Mouse (Mus musculus) liver, embryonic 11.5 days (tissue): ENCODE measurements at regions not wholly inside any gene's neighbourhood (a gene's known extent, or its start where the extent isn't known, plus 50 kb on each side); places are given as distances from the start of the nearest gene placed in this dataset.

ENCODE experiments used
- ATAC-seq: fragments of 200-750 bp; cut with Nextera tagmentation; replicated peaks from 2 replicates; pipeline ENCODE4 v1.8.0; 2017; ENCODE audit warnings: moderate number of reproducible peaks, mild to moderate bottlenecking, moderate TSS enrichment, moderate library complexity; ENCODE audit not compliant: low FRiP score
- DNase-seq: peaks from one replicate; pipeline ENCODE4 v3.0.0-alpha.2; 2017; ENCODE audit warnings: low spot score
- H3K27ac ChIP-seq: fragments of 300-500 bp; sonication (generic); 2 replicates; pipeline ENCODE4 v1.5.1; 2014; ENCODE audit warnings: mild to moderate bottlenecking, low read depth, low read length, control low read depth
- H3K27me3 ChIP-seq: fragments of 300-500 bp; sonication (generic); replicated peaks from 2 replicates; pipeline ENCODE4 v1.6.1; 2014; ENCODE audit warnings: low read length, mixed read lengths; ENCODE audit not compliant: control insufficient read depth, insufficient read depth
- H3K36me3 ChIP-seq: fragments of 300-500 bp; sonication (generic); 2 replicates; pipeline ENCODE4 v1.6.1; 2014; ENCODE audit warnings: mild to moderate bottlenecking, low read length, moderate library complexity, mixed read lengths; ENCODE audit not compliant: control insufficient read depth, insufficient read depth
- H3K4me1 ChIP-seq: fragments of 300-500 bp; sonication (generic); replicated peaks from 2 replicates; pipeline ENCODE4 v1.6.1; 2014; ENCODE audit warnings: low read length, mixed read lengths; ENCODE audit not compliant: control insufficient read depth, insufficient read depth
- H3K4me2 ChIP-seq: fragments of 300-500 bp; sonication (generic); 2 replicates; pipeline ENCODE4 v1.6.1; 2014; ENCODE audit warnings: mild to moderate bottlenecking, control low read depth, moderate library complexity
- H3K4me3 ChIP-seq: fragments of 300-500 bp; sonication (generic); 2 replicates; pipeline ENCODE4 v1.5.1; 2014; ENCODE audit warnings: low read depth, low read length, control low read depth
- H3K9ac ChIP-seq: fragments of 300-500 bp; sonication (generic); 2 replicates; pipeline ENCODE4 v1.6.1; 2014; ENCODE audit warnings: low read depth, low read length, control low read depth
- H3K9me3 ChIP-seq: fragments of 300-500 bp; sonication (generic); 2 replicates; pipeline ENCODE4 v1.6.1; 2016; ENCODE audit warnings: low read length, inconsistent platforms, mixed read lengths; ENCODE audit not compliant: control insufficient read depth
- WGBS: fragments of 180-500 bp; shearing (Covaris S2); extraction: QIAGEN DNeasy Blood & Tissue Kit; methylation state at CpG from one replicate; pipeline ENCODE4 v1.1.7; 2014; 5-methylcytosine and 5-hydroxymethylcytosine counted together

GRCm38 (mm10) chr9:88092561-88092960 lies 234.4 kb upstream of the Nt5e start:
- Histone ChIP-seq H3K4me2 (no peak overlapping the region), H3K9me3 (no peaks in the 10 kb centered on the region), H3K27ac (no peak overlapping the region), H3K27me3 (no peaks in the 10 kb centered on the region), H3K36me3 (no peaks in the 10 kb centered on the region), H3K4me3 (no peak overlapping the region), H3K4me1 (no peaks in the 10 kb centered on the region), H3K9ac (no peak overlapping the region)
- ATAC-seq (no peak), DNase-seq (no peak)
- WGBS = 67% methylated on average over 4 of the region's 4 CpGs

GRCm38 (mm10) chr9:88113094-88113493 lies 213.9 kb upstream of the Nt5e start:
- Histone ChIP-seq H3K9ac (no peak overlapping the region), H3K27ac (no peak overlapping the region), H3K4me1 (no peaks in the 10 kb centered on the region), H3K4me3 (no peak overlapping the region), H3K4me2 (no peak overlapping the region), H3K9me3 (no peaks in the 10 kb centered on the region), H3K27me3 (no peaks in the 10 kb centered on the region), H3K36me3 (no peaks in the 10 kb centered on the region)
- DNase-seq (no peak), ATAC-seq (no peak)
- 67% methylated on average over 1 of the region's 1 CpGs for WGBS

- no peak overlapping the region for H3K4me3 ChIP-seq
- H3K4me2 ChIP-seq = no peak overlapping the region
- H3K4me1 ChIP-seq = no peaks in the 10 kb centered on the region
- ATAC-seq (no peak), DNase-seq (no peak)
- WGBS = 89% methylated on average over 5 of the region's 5 CpGs
- no peaks in the 10 kb centered on the region for H3K9me3 ChIP-seq
- H3K36me3 ChIP-seq = no peaks in the 10 kb centered on the region
- H3K9ac ChIP-seq = no peak overlapping the region
- H3K27me3 ChIP-seq = no peaks in the 10 kb centered on the region
- no peak overlapping the region for H3K27ac ChIP-seq
These were observed 206.5 kb upstream of the Nt5e start for GRCm38 (mm10) chr9:88120536-88120935.

GRCm38 (mm10) chr9:88120963-88121570 lies 205.9 kb upstream of the Nt5e start:
- ATAC-seq (no peak), DNase-seq (no peak)
- 83% methylated on average over 11 of the region's 11 CpGs for WGBS
- H3K27me3 ChIP-seq = no peaks in the 10 kb centered on the region
- H3K36me3 ChIP-seq = no peaks in the 10 kb centered on the region
- H3K9ac ChIP-seq = no peak overlapping the region
- no peak overlapping the region for H3K4me2 ChIP-seq
- no peak overlapping the region for H3K4me3 ChIP-seq
- H3K4me1 ChIP-seq = no peaks in the 10 kb centered on the region
- no peaks in the 10 kb centered on the region for H3K9me3 ChIP-seq
- H3K27ac ChIP-seq = no peak overlapping the region

- Histone ChIP-seq H3K4me2 (no peak overlapping the region), H3K4me3 (no peak overlapping the region), H3K27ac (no peak overlapping the region), H3K36me3 (no peaks in the 10 kb centered on the region), H3K9ac (no peak overlapping the region), H3K9me3 (no peaks in the 10 kb centered on the region), H3K27me3 (no peaks in the 10 kb centered on the region), H3K4me1 (no peaks in the 10 kb centered on the region)
- 87% methylated on average over 9 of the region's 9 CpGs for WGBS
- no peak for ATAC-seq
- no peak for DNase-seq
These were observed 202.5 kb upstream of the Nt5e start for GRCm38 (mm10) chr9:88124322-88125005.

GRCm38 (mm10) chr9:88163025-88163780 lies 163.8 kb upstream of the Nt5e start:
- no peaks in the 10 kb centered on the region for H3K4me1 ChIP-seq
- no peak overlapping the region for H3K9ac ChIP-seq
- 75% methylated on average over 6 of the region's 6 CpGs for WGBS
- H3K27me3 ChIP-seq = no peaks in the 10 kb centered on the region
- ATAC-seq = no peak
- no peaks in the 10 kb centered on the region for H3K9me3 ChIP-seq
- no peak overlapping the region for H3K4me3 ChIP-seq
- H3K4me2 ChIP-seq = no peak overlapping the region
- no peak for DNase-seq
- H3K27ac ChIP-seq = no peak overlapping the region
- H3K36me3 ChIP-seq = no peaks in the 10 kb centered on the region

GRCm38 (mm10) chr9:88177575-88178254 lies 149.3 kb upstream of the Nt5e start:
- Histone ChIP-seq H3K4me1 (no peaks in the 10 kb centered on the region), H3K36me3 (no peaks in the 10 kb centered on the region), H3K4me2 (no peak overlapping the region), H3K27ac (no peak overlapping the region), H3K27me3 (no peaks in the 10 kb centered on the region), H3K4me3 (no peak overlapping the region), H3K9me3 (no peaks in the 10 kb centered on the region), H3K9ac (no peak overlapping the region)
- 77% methylated on average over 4 of the region's 4 CpGs for WGBS
- no peak for DNase-seq
- no peak for ATAC-seq

- no peaks in the 10 kb centered on the region for H3K9me3 ChIP-seq
- H3K27ac ChIP-seq = no peak overlapping the region
- ATAC-seq = no peak
- no peaks in the 10 kb centered on the region for H3K4me1 ChIP-seq
- H3K27me3 ChIP-seq = no peaks in the 10 kb centered on the region
- H3K36me3 ChIP-seq = no peaks in the 10 kb centered on the region
- DNase-seq = no peak
- WGBS = 75% methylated on average over 9 of the region's 9 CpGs
- H3K9ac ChIP-seq = no peak overlapping the region
- H3K4me3 ChIP-seq = no peak overlapping the region
- H3K4me2 ChIP-seq = no peak overlapping the region
These were observed 145.6 kb upstream of the Nt5e start for GRCm38 (mm10) chr9:88181189-88181994.
